Mouse (Mus musculus) hindbrain, embryonic 11.5 days (tissue): ENCODE measurements around the gene Eif4h. TPM values are rescaled to one million over a fixed set of nuclear protein-coding genes. Genes with fewer than 3 reads are reported as not detected.

ENCODE experiments used
- ATAC-seq: fragments of 200-750 bp; cut with Nextera tagmentation; 2 replicates; pipeline ENCODE4 v1.8.0; 2017; ENCODE audit warnings: mild to moderate bottlenecking, moderate TSS enrichment, moderate library complexity; ENCODE audit not compliant: low FRiP score
- DNase-seq: peaks from one replicate; pipeline ENCODE4 v3.0.0-alpha.2; 2015; ENCODE audit warnings: low spot score
- H3K27ac ChIP-seq: fragments of 300-500 bp; sonication (generic); 2 replicates; pipeline ENCODE4 v1.5.1; 2014; ENCODE audit warnings: mild to moderate bottlenecking, low read depth, low read length
- H3K27me3 ChIP-seq: fragments of 300-500 bp; sonication (generic); 2 replicates; pipeline ENCODE4 v1.6.1; 2014; ENCODE audit warnings: mild to moderate bottlenecking, low read length, moderate library complexity, mixed read lengths; ENCODE audit not compliant: control insufficient read depth, insufficient read depth
- H3K36me3 ChIP-seq: fragments of 300-500 bp; sonication (generic); 2 replicates; pipeline ENCODE4 v1.6.1; 2014; ENCODE audit warnings: mild to moderate bottlenecking, low read length, moderate library complexity, mixed read lengths; ENCODE audit not compliant: control insufficient read depth, insufficient read depth
- H3K4me1 ChIP-seq: fragments of 300-500 bp; sonication (generic); replicated peaks from 2 replicates; pipeline ENCODE4 v1.6.1; 2014; ENCODE audit warnings: low read length, mixed read lengths; ENCODE audit not compliant: control insufficient read depth, insufficient read depth
- H3K4me2 ChIP-seq: fragments of 300-500 bp; sonication (generic); replicated peaks from 2 replicates; pipeline ENCODE4 v1.6.1; 2014; ENCODE audit warnings: mild to moderate bottlenecking, low read depth, low read length
- H3K4me3 ChIP-seq: fragments of 300-500 bp; sonication (generic); 2 replicates; pipeline ENCODE4 v1.5.1; 2014; ENCODE audit warnings: low read depth, low read length
- H3K9ac ChIP-seq: fragments of 300-500 bp; sonication (generic); 2 replicates; pipeline ENCODE4 v1.6.1; 2014; ENCODE audit warnings: low read depth, low read length
- H3K9me3 ChIP-seq: fragments of 300-500 bp; sonication (generic); 2 replicates; pipeline ENCODE4 v1.6.1; 2016; ENCODE audit warnings: low read length; ENCODE audit not compliant: control insufficient read depth
- WGBS: fragments of 180-500 bp; shearing (Covaris S2); extraction: QIAGEN DNeasy Blood & Tissue Kit; methylation state at CpG from one replicate; pipeline ENCODE4 v1.1.7; 2014; 5-methylcytosine and 5-hydroxymethylcytosine counted together
- polyA plus RNA-seq: library from polyadenylated mRNA; unstranded; fragments of >200 nt; fragmentation: Nextera tagmentation; extraction: Ambion mirVana; gene quantifications from 2 replicates; pipeline ENCODE4 v1.2.1, GENCODE M21; 2014

The Eif4h gene
- 434 and 445 TPM in 2 replicates for polyA plus RNA-seq

DNA sequence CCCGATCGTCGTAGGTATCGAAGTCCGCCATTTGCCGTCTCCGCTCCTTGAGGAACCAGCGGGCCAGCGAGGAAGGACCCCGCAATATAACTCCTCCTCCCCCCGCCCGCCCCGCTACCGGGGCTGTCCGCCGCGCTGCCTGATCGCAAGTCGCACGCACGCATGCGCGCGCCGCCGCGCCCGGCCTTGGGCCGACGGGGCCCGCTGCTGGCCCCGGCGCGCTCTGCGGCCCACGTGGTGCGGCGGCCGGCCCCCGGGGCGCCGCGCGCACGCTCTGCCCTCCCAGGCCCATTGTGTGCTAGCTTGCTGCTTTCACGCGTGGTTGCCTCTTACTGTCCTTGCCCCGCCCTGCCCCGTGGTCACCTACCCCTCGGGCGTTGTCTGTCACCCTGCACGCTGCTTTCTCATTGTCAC is at the start of gene Eif4h:
Gene Eif4h, minus strand, starts transcription at position 222 of the 414 bp plus-strand sequence.
- 0% methylated on average over 35 of the region's 52 CpGs for WGBS
- no peaks in the 10 kb centered on the region for H3K9me3 ChIP-seq
- H3K4me3 ChIP-seq, result peak within 1 kb of the TSS; percentile 97
- H3K27ac ChIP-seq, result peak within 1 kb of the TSS; percentile 85
- DNase-seq (peak; percentile 99), ATAC-seq (peak; percentile 97)
- peak within 1 kb of the TSS; percentile 98 for H3K9ac ChIP-seq
- H3K27me3 ChIP-seq, result no peaks in the 10 kb centered on the region
- H3K4me2 ChIP-seq, result peak within 1 kb of the TSS; percentile 62
- peaks cover 3% of the 10 kb centered on the region; the same call in 1 of the 2 replicates for H3K36me3 ChIP-seq
- H3K4me1 ChIP-seq, result no peaks in the 10 kb centered on the region

DNA sequence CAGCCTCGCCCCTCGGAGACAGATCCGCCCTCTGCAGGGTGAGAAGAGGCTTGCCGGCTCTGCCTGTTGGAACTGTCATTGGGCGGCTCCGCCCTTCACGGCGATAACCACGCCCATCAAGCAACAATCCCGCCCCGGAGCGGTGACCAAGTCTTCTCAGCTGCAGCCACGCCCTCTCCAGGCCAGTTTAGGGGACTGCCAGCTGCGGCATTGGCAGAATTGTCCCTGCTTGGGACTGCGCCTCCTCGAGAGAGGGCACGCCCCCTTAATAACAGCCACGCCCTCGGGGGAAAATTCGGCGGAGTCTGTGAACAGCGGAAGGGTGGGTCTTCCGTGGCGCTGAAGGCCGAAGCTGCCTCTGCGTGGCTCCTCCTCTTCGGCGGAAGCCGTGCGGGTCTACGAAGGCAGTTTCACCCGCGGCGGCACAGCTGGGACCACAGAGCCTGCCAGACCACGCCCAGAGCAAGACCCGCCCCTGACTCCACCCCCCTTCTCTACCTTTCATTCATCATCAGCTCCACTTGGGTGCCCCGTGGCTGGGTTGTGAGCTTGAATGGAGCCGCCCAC is 49.5 kb upstream of the Eif4h start:
- peak; percentile 99 for DNase-seq
- H3K27me3 ChIP-seq, result no peaks in the 10 kb centered on the region
- ATAC-seq, result peak; percentile 96
- H3K36me3 ChIP-seq, result no peaks in the 10 kb centered on the region
- H3K27ac ChIP-seq, result peak overlapping the region; percentile 61
- H3K4me2 ChIP-seq, result peak overlapping the region; percentile 72
- H3K9ac ChIP-seq, result peak overlapping the region; percentile 31; the same call in 1 of the 2 replicates
- no peaks in the 10 kb centered on the region for H3K9me3 ChIP-seq
- 0 out of 2 replicates have a peak, but pooled peaks cover 2% of the 10 kb centered on the region for H3K4me1 ChIP-seq
- WGBS, result under 1% methylated on average over 38 of the region's 38 CpGs
- peak overlapping the region; percentile 65 for H3K4me3 ChIP-seq

DNA sequence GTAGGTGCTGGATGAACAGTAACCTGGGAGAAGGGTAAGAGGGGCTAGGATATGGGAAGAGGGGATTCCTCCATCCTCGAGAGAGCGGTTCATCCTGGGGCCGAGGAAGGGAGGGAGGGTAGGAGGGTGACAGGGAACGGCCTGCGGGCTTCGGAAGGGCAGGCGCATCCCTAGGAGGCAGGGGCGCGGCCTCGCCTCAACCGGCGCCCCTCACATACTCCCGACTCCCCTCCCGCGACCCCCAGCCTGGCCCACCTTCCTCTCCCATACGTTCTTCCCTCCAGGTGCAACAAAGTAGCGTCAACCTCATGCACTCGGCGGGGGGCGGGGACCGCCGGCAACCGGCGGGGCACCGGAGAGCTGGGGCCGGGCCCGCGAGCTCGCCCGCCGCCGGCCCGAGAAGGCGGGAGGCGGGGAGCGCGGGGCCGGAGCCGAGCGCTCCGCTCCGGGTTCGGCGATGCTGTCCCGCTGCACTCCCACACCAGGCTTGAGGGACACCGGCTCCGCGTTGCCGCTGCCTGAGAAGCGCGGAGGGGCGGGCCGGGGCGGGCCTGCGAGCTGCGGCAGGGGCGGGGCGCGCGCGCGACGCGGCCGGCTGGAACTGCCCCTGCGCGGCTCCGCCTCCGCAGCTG is 48.9 kb upstream of the Eif4h start, which contains the start of gene Limk1:
Gene Limk1, minus strand, starts transcription at position 513 of the 632 bp plus-strand sequence.
- DNase-seq (peak; percentile 63), ATAC-seq (peak; percentile 20)
- H3K27me3 ChIP-seq, result no peaks in the 10 kb centered on the region
- under 1% methylated on average over 57 of the region's 69 CpGs for WGBS
- 0 out of 2 replicates have a peak, but pooled peaks cover 2% of the 10 kb centered on the region for H3K4me1 ChIP-seq
- no peaks in the 10 kb centered on the region for H3K36me3 ChIP-seq
- peak within 1 kb of the TSS; percentile 65 for H3K4me3 ChIP-seq
- peak within 1 kb of the TSS; percentile 73 for H3K9ac ChIP-seq
- H3K4me2 ChIP-seq, result peak within 1 kb of the TSS; percentile 72
- H3K27ac ChIP-seq, result peak within 1 kb of the TSS; percentile 61
- H3K9me3 ChIP-seq, result no peaks in the 10 kb centered on the region

GRCm38 (mm10) chr5:134687187-134687586 is 47.9 kb upstream of the Eif4h start:
- Histone ChIP-seq H3K9ac (peak overlapping the region; percentile 73), H3K36me3 (no peaks in the 10 kb centered on the region), H3K4me3 (peak overlapping the region; percentile 65), H3K9me3 (no peaks in the 10 kb centered on the region), H3K4me1 (0 out of 2 replicates have a peak, but pooled peaks cover 2% of the 10 kb centered on the region), H3K27ac (no peak overlapping the region), H3K27me3 (no peaks in the 10 kb centered on the region), H3K4me2 (peak overlapping the region; percentile 72)
- ATAC-seq (no peak), DNase-seq (no peak)
- WGBS, result 80% methylated on average over 1 of the region's 1 CpGs

DNA sequence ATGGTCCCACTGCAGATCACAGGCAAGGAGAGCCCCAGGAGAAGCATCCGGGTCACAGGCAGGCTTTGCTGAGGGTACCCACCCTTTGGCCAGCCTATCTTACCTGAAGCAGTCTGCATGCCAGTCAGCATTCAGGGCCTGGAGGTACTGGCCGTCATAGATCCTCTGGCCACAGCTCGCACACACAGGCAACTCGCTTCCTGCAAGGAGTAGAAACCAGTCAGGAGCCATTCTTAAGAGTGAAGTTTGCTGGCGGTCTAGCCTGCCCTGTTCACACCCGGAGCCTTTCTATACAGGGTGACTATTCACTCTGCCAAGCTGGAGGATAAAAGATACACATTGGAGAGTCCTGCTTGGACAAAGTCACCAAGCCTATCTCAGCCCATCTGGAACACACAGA is 47.3 kb upstream of the Eif4h start:
- H3K9ac ChIP-seq, result no peak overlapping the region
- ATAC-seq (no peak), DNase-seq (no peak)
- no peaks in the 10 kb centered on the region for H3K27me3 ChIP-seq
- H3K27ac ChIP-seq, result no peak overlapping the region
- H3K36me3 ChIP-seq, result no peaks in the 10 kb centered on the region
- no peak overlapping the region for H3K4me2 ChIP-seq
- no peaks in the 10 kb centered on the region for H3K9me3 ChIP-seq
- no peak overlapping the region for H3K4me3 ChIP-seq
- H3K4me1 ChIP-seq, result 0 out of 2 replicates have a peak, but pooled peaks cover 2% of the 10 kb centered on the region
- 91% methylated on average over 6 of the region's 6 CpGs for WGBS

DNA sequence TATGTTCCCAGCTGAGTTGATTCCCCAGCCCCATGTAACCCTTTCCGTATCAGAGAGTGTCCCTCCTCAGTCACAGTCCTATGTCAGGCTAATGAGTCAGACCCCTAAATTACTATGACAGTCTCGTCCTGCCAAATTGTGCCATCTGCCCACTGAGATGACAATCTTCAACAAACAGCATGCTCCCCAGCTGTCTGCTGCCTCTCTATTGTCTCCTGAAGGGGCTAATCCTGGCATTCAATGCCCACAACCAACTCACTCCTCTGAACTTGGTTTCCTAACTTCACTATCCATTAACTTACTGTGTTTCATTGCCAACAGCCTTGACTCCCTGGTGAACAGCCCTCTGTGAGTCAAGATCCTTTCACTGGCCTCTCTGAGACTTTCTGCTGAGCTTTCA is 45.1 kb upstream of the Eif4h start:
- no peak overlapping the region for H3K4me3 ChIP-seq
- DNase-seq, result no peak
- no peaks in the 10 kb centered on the region for H3K9me3 ChIP-seq
- H3K4me2 ChIP-seq, result no peak overlapping the region
- H3K27ac ChIP-seq, result no peak overlapping the region
- no peak for ATAC-seq
- H3K9ac ChIP-seq, result no peak overlapping the region
- no peaks in the 10 kb centered on the region for H3K27me3 ChIP-seq
- 84% methylated on average over 2 of the region's 2 CpGs for WGBS
- 0 out of 2 replicates have a peak, but pooled peaks cover 2% of the 10 kb centered on the region for H3K4me1 ChIP-seq
- H3K36me3 ChIP-seq, result no peaks in the 10 kb centered on the region

GRCm38 (mm10) chr5:134683813-134684212 is 44.5 kb upstream of the Eif4h start:
- WGBS, result 84% methylated on average over 2 of the region's 2 CpGs

GRCm38 (mm10) chr5:134680238-134680637 is 40.9 kb upstream of the Eif4h start:
- WGBS, result 86% methylated on average over 12 of the region's 12 CpGs
- no peaks in the 10 kb centered on the region for H3K36me3 ChIP-seq
- ATAC-seq (no peak), DNase-seq (no peak)
- no peak overlapping the region for H3K4me2 ChIP-seq
- no peak overlapping the region for H3K4me3 ChIP-seq
- no peak overlapping the region for H3K9ac ChIP-seq
- H3K9me3 ChIP-seq, result no peaks in the 10 kb centered on the region
- peaks cover 14% of the 10 kb centered on the region for H3K4me1 ChIP-seq
- H3K27ac ChIP-seq, result no peak overlapping the region
- no peaks in the 10 kb centered on the region for H3K27me3 ChIP-seq

More at GRCm38 (mm10) chr5:134683813-134684212, 44.5 kb upstream of the Eif4h start:
- Histone ChIP-seq H3K4me3 (no peak overlapping the region), H3K36me3 (no peaks in the 10 kb centered on the region), H3K4me1 (0 out of 2 replicates have a peak, but pooled peaks cover 2% of the 10 kb centered on the region), H3K9ac (no peak overlapping the region), H3K27ac (no peak overlapping the region), H3K9me3 (no peaks in the 10 kb centered on the region), H3K4me2 (no peak overlapping the region), H3K27me3 (no peaks in the 10 kb centered on the region)
- ATAC-seq, result no peak
- DNase-seq, result no peak
